Comparison of ENCODE assay signal across 9 mouse cellular contexts in the genomic region with DNA sequence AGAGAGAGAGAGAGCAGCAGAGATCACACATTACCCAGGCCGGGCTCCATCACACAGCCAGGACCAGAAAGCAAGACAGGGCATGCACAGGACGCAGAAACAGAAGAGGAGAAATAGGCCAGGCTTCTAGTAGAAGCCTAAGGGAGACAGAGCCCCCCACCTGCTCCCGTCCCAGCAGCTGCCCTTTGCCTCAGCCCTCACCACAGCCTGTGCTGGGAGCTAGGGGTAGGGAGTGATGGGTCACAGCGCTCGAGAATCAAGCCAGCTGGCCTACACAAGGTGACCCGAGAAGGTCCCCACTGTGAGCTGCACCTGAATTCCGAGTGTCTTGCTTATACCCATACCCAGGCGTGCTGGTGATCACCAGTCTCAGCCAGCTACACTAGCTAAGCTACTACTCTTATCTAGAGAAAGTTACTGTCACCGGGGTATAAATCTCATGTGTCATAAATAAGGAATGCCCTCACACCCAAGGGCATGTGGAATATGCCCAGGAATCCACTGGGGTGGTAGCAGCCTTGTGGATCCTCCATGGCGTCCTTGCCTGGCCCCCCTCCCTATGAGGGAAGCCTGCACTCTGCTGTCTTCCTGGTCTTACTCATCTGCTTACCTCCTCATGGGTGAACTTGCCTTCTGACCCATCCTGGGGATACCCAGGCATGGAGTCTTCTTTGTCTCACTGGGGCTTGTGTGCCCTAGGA.
A peak's percentile ranks its signal among the peaks of the same experiment; 100 is the strongest.
DNase-seq lines count a peak whose midpoint lies in the region; ATAC-seq and TF ChIP-seq lines count a peak whose summit lies in the region.
"Had no signal": no experiment of that assay in that cellular context is flagged by ENCODE, and none has a peak within 500 bp of the region (broad histone marks: within the 10 kb centered on the region; RNA-seq: fewer than 3 reads in every experiment).

No protein-coding gene starts in this region.

- H3K36me3 ChIP-seq in liver, embryonic 12.5 days: peaks cover 38% of the 10 kb centered on the region
- H3K36me3 ChIP-seq in liver, postnatal 0 days (replicated peaks; ENCODE audit: insufficient read depth, low read length): 0 out of 2 replicates have a peak, but pooled peaks cover 3% of the 10 kb centered on the region
- peaks cover 9% of the 10 kb centered on the region for H3K36me3 ChIP-seq in hindbrain, embryonic 16.5 days (ENCODE audit: control insufficient read depth, insufficient read depth, low read length)
- H3K36me3 ChIP-seq in neural tube, embryonic 15.5 days: peaks cover 50% of the 10 kb centered on the region

- H3K4me2 ChIP-seq in liver, embryonic 12.5 days: no peak overlapping the region
- no peak overlapping the region for H3K4me2 ChIP-seq in liver, postnatal 0 days (ENCODE audit: low read depth, low read length)
- H3K4me2 ChIP-seq in hindbrain, embryonic 16.5 days (ENCODE audit: low read length): no peak overlapping the region
- no peak overlapping the region for H3K4me2 ChIP-seq in neural tube, embryonic 15.5 days

- DNase-seq in adrenal gland, adult 8-10 months: peak; percentile 29
- DNase-seq in adrenal gland, adult 18-20 months (ENCODE audit: low spot score in 2 of 2): no peak
- DNase-seq in liver, postnatal 0 days: no peak
- no peak for DNase-seq in kidney, postnatal 10 days

- WGBS in liver, embryonic 12.5 days (ENCODE audit: insufficient replicate concordance): 79% methylated on average over 10 of the region's 10 CpGs
- 81% methylated on average over 10 of the region's 10 CpGs for WGBS in liver, postnatal 0 days (ENCODE audit: insufficient replicate concordance)
- 68% methylated on average over 10 of the region's 10 CpGs for WGBS in hindbrain, embryonic 16.5 days
- 87% methylated on average over 10 of the region's 10 CpGs for WGBS in neural tube, embryonic 15.5 days

- no peak for TF ChIP-seq CTCF in liver, postnatal 0 days (IDR thresholded peaks at IDR 0.05; ENCODE audit: low read depth)

- no peak overlapping the region for H3K9ac ChIP-seq in liver, embryonic 12.5 days
- no peak overlapping the region for H3K9ac ChIP-seq in liver, postnatal 0 days (replicated peaks)
- peak overlapping the region; percentile 43; the same call in 1 of the 2 replicates for H3K9ac ChIP-seq in hindbrain, embryonic 16.5 days (ENCODE audit: low read depth, low read length)
- H3K9ac ChIP-seq in neural tube, embryonic 15.5 days (replicated peaks): no peak overlapping the region
- H3K9ac ChIP-seq: liver, embryonic 14.5 days had no signal

- no peak overlapping the region for H3K4me3 ChIP-seq in liver, embryonic 12.5 days
- no peak overlapping the region for H3K4me3 ChIP-seq in liver, postnatal 0 days (ENCODE audit: low read depth, low read length)
- H3K4me3 ChIP-seq in hindbrain, embryonic 16.5 days (ENCODE audit: low read length): no peak overlapping the region
- H3K4me3 ChIP-seq in neural tube, embryonic 15.5 days (replicated peaks): no peak overlapping the region

- no peak overlapping the region for H3K27ac ChIP-seq in liver, embryonic 12.5 days
- H3K27ac ChIP-seq in liver, postnatal 0 days (ENCODE audit: low read depth): no peak overlapping the region
- H3K27ac ChIP-seq in hindbrain, embryonic 16.5 days (ENCODE audit: low read depth, low read length): peak overlapping the region; percentile 82
- H3K27ac ChIP-seq in neural tube, embryonic 15.5 days (replicated peaks): peak overlapping the region; percentile 75
- H3K27ac ChIP-seq: liver, embryonic 14.5 days had no signal

- no peak for TF ChIP-seq EP300 in liver, postnatal 0 days (IDR thresholded peaks at IDR 0.05; ENCODE audit: low read depth)

- H3K4me1 ChIP-seq in liver, embryonic 12.5 days: no peaks in the 10 kb centered on the region
- no peaks in the 10 kb centered on the region for H3K4me1 ChIP-seq in liver, postnatal 0 days (ENCODE audit: insufficient read depth)
- H3K4me1 ChIP-seq in hindbrain, embryonic 16.5 days (ENCODE audit: control insufficient read depth, insufficient read depth, low read depth, low read length): peaks cover 24% of the 10 kb centered on the region
- H3K4me1 ChIP-seq in neural tube, embryonic 15.5 days: peaks cover 27% of the 10 kb centered on the region

- H3K9me3 ChIP-seq in liver, embryonic 12.5 days (replicated peaks): no peaks in the 10 kb centered on the region
- H3K9me3 ChIP-seq in liver, postnatal 0 days (ENCODE audit: low read length): no peaks in the 10 kb centered on the region
- H3K9me3 ChIP-seq in hindbrain, embryonic 16.5 days (ENCODE audit: control insufficient read depth, low read length): no peaks in the 10 kb centered on the region
- H3K9me3 ChIP-seq in neural tube, embryonic 15.5 days (replicated peaks): no peaks in the 10 kb centered on the region

- H3K27me3 ChIP-seq in liver, embryonic 12.5 days (replicated peaks): no peaks in the 10 kb centered on the region
- no peaks in the 10 kb centered on the region for H3K27me3 ChIP-seq in liver, postnatal 0 days (ENCODE audit: insufficient read depth, low read length)
- H3K27me3 ChIP-seq in hindbrain, embryonic 16.5 days (replicated peaks; ENCODE audit: control insufficient read depth, insufficient read depth, low read length): no peaks in the 10 kb centered on the region
- H3K27me3 ChIP-seq in neural tube, embryonic 15.5 days (replicated peaks): no peaks in the 10 kb centered on the region

- 0 out of 2 replicates have a peak, but pooled peaks have one; percentile 31 for ATAC-seq in liver, embryonic 12.5 days
- no peak for ATAC-seq in liver, postnatal 0 days
- ATAC-seq in hindbrain, embryonic 16.5 days: no peak
- peak; percentile 31; the same call in 1 of the 2 replicates for ATAC-seq in neural tube, embryonic 15.5 days (ENCODE audit: low FRiP score)
- no peak for ATAC-seq in CD4-positive, CD25-positive, alpha-beta regulatory T cell, adult 4 months

Comparison
In these comparisons a context has a peak if more than half of its experiments do, and no peak if none do; other contexts are left out.
1. ATAC-seq: peak in liver, embryonic 12.5 days (single experiment) and neural tube, embryonic 15.5 days (single experiment); none in liver, postnatal 0 days (single experiment), hindbrain, embryonic 16.5 days (single experiment) and CD4-positive, CD25-positive, alpha-beta regulatory T cell, adult 4 months (single experiment).
2. H3K27ac ChIP-seq: peak in hindbrain, embryonic 16.5 days (single experiment) and neural tube, embryonic 15.5 days (single experiment); none in liver, embryonic 12.5 days (single experiment) and liver, postnatal 0 days (single experiment).